Mouse (Mus musculus) thymus, postnatal 25 days (tissue): ENCODE results near the gene E130114P18Rik.
A peak's percentile ranks its signal among the peaks of the same experiment; 100 is the strongest.

Source experiments
- DNase-seq: peaks from one replicate; pipeline ENCODE4 v3.0.0; 2022

E130114P18Rik gene

GRCm38 (mm10) chr4:97689456-97690383, 88.2 kb downstream of the E130114P18Rik start:
- DNase-seq, result no peak

- no peak for DNase-seq
Measured at GRCm38 (mm10) chr4:97686020-97686419, 91.9 kb downstream of the E130114P18Rik start.

GRCm38 (mm10) chr4:97676579-97676937, 101.3 kb downstream of the E130114P18Rik start:
- DNase-seq, result no peak

GRCm38 (mm10) chr4:97675741-97676578, 101.9 kb downstream of the E130114P18Rik start:
- no peak for DNase-seq

GRCm38 (mm10) chr4:97673854-97674510, 103.9 kb downstream of the E130114P18Rik start:
- peak; percentile 46 for DNase-seq

- DNase-seq, result no peak
Measured at GRCm38 (mm10) chr4:97672501-97672900, 105.4 kb downstream of the E130114P18Rik start.

- DNase-seq, result no peak
Measured at GRCm38 (mm10) chr4:97671911-97672310, 106.0 kb downstream of the E130114P18Rik start.

GRCm38 (mm10) chr4:97670418-97670817, 107.5 kb downstream of the E130114P18Rik start:
- DNase-seq, result no peak

- DNase-seq, result no peak
Measured at GRCm38 (mm10) chr4:97669808-97670207, 108.1 kb downstream of the E130114P18Rik start.

GRCm38 (mm10) chr4:97665428-97665755, 112.5 kb downstream of the E130114P18Rik start:
- no peak for DNase-seq

GRCm38 (mm10) chr4:97664738-97665427, 113.0 kb downstream of the E130114P18Rik start:
- no peak for DNase-seq

- DNase-seq, result no peak
Measured at GRCm38 (mm10) chr4:97663922-97664321, 114.0 kb downstream of the E130114P18Rik start.

GRCm38 (mm10) chr4:97662841-97663240, 115.0 kb downstream of the E130114P18Rik start:
- DNase-seq, result no peak

- DNase-seq, result no peak
Measured at GRCm38 (mm10) chr4:97661611-97662273, 116.1 kb downstream of the E130114P18Rik start.

GRCm38 (mm10) chr4:97657586-97657985, 120.3 kb downstream of the E130114P18Rik start:
- DNase-seq, result peak; percentile 76

GRCm38 (mm10) chr4:97649626-97650015, 128.3 kb downstream of the E130114P18Rik start:
- DNase-seq, result no peak

- DNase-seq, result no peak
Measured at GRCm38 (mm10) chr4:97648825-97649625, 128.9 kb downstream of the E130114P18Rik start.

- no peak for DNase-seq
Measured at GRCm38 (mm10) chr4:97648436-97648707, 129.5 kb downstream of the E130114P18Rik start.

GRCm38 (mm10) chr4:97647700-97648435, 130.0 kb downstream of the E130114P18Rik start:
- DNase-seq, result no peak

GRCm38 (mm10) chr4:97647236-97647635, 130.6 kb downstream of the E130114P18Rik start:
- DNase-seq, result no peak

GRCm38 (mm10) chr4:97640385-97640784, 137.5 kb downstream of the E130114P18Rik start:
- DNase-seq, result no peak
